Mouse (Mus musculus) small intestine, adult 2 months (tissue): ENCODE measurements around the gene Rdh14. TPM values are rescaled to one million over a fixed set of nuclear protein-coding genes. Genes with fewer than 3 reads are reported as not detected.

ENCODE experiments used
- H3K27ac ChIP-seq: fragments of 200-500 bp; 2 replicates; pipeline ENCODE4 v1.5.1; 2012; ENCODE audit warnings: low read depth, low read length, control low read depth, inconsistent platforms; ENCODE audit not compliant: insufficient read depth
- H3K27me3 ChIP-seq: fragments of 200-500 bp; 2 replicates; pipeline ENCODE4 v1.6.1; 2012; ENCODE audit warnings: mild to moderate bottlenecking, moderate library complexity, low read length, inconsistent platforms; ENCODE audit not compliant: control insufficient read depth, insufficient read depth
- H3K36me3 ChIP-seq: fragments of 200-500 bp; 2 replicates; pipeline ENCODE4 v1.6.1; 2012; ENCODE audit warnings: mild to moderate bottlenecking, low read length, control low read depth, inconsistent platforms; ENCODE audit not compliant: control insufficient read depth, insufficient read depth
- H3K4me1 ChIP-seq: fragments of 200-500 bp; 2 replicates; pipeline ENCODE4 v1.6.1; 2012; ENCODE audit warnings: low read length, inconsistent platforms, mixed read lengths; ENCODE audit not compliant: control insufficient read depth, insufficient read depth, insufficient read length
- H3K4me3 ChIP-seq: fragments of 200-500 bp; 2 replicates; pipeline ENCODE4 v1.5.1; 2012; ENCODE audit warnings: low read depth, mild to moderate bottlenecking, control low read depth, inconsistent platforms, low read length, moderate library complexity
- CTCF ChIP-seq: fragments of 200-500 bp; IDR thresholded peaks from 2 replicates; pipeline ENCODE4 v1.5.1; 2012; ENCODE audit warnings: low read depth, mild to moderate bottlenecking, control low read depth, inconsistent platforms, low read length, moderate library complexity, mixed read lengths; ENCODE audit not compliant: insufficient replicate concordance, insufficient read length; ENCODE audit errors: extremely low read depth
- POLR2A ChIP-seq: fragments of 200-500 bp; IDR thresholded peaks from 2 replicates; pipeline ENCODE4 v1.6.1; 2012; ENCODE audit warnings: low read depth, mild to moderate bottlenecking, control low read depth, inconsistent platforms, low read length, moderate library complexity
- WGBS: fragments of 180-500 bp; shearing (Covaris S2); methylation state at CpG from one replicate; pipeline ENCODE4 v1.1.7; 2018; 5-methylcytosine and 5-hydroxymethylcytosine counted together
- polyA plus RNA-seq: library from polyadenylated mRNA; depleted of rRNA; stranded (reverse); fragments of >200 nt; gene quantifications from 2 replicates; pipeline ENCODE4 v1.2.3, GENCODE M21; 2012; rRNA removed

Gene Rdh14
- polyA plus RNA-seq, 1 experiment: 24.2 TPM

DNA sequence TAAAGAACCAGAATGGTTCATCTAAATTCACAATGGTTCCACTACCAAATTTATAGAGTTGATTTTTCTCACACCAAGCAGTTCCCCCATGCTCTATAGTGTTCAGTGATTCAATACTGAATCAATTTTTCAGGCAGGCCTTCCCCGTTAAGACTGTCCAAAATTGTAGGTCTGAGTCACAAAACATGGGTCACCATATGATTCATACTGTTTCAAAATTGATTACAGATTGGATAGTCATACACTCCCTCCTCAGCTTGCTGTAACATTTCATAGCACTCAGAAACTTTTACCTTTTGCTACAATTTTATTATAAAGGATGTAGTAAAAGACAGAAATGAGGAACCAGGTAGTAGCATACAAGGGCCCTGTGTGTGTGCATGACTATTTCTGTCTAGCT lies 20.9 kb downstream of the Rdh14 start:
- Histone ChIP-seq H3K27me3 (no peaks in the 10 kb centered on the region), H3K27ac (no peak overlapping the region), H3K4me3 (no peak overlapping the region), H3K36me3 (no peaks in the 10 kb centered on the region), H3K4me1 (no peaks in the 10 kb centered on the region)
- no peak for TF ChIP-seq POLR2A
- TF ChIP-seq CTCF: no peak
- 87% methylated on average over 1 of the region's 1 CpGs for WGBS

DNA sequence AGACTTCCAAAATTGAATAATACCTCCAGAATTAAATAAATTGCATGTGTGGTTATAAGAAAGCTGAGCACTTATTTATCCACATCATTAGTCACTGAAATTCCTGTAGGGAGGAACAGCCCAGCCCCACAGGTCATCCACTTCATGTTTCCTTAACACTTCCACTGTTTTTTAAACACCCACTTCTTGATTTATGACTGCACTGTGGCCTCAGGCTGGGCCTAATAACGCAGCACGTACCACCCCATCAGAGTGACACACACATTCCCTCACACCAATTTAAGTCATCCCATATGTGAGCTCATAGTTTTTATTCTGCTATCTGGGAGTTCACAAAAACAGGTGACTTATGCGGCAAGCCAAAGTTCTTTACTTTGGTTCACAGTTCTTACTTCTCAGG lies 31.8 kb downstream of the Rdh14 start:
- 41% methylated on average over 3 of the region's 3 CpGs for WGBS
- no peaks in the 10 kb centered on the region for H3K36me3 ChIP-seq
- no peaks in the 10 kb centered on the region for H3K27me3 ChIP-seq
- TF ChIP-seq CTCF (no peak), POLR2A (no peak)
- no peak overlapping the region for H3K27ac ChIP-seq
- no peaks in the 10 kb centered on the region for H3K4me1 ChIP-seq
- H3K4me3 ChIP-seq: no peak overlapping the region

DNA sequence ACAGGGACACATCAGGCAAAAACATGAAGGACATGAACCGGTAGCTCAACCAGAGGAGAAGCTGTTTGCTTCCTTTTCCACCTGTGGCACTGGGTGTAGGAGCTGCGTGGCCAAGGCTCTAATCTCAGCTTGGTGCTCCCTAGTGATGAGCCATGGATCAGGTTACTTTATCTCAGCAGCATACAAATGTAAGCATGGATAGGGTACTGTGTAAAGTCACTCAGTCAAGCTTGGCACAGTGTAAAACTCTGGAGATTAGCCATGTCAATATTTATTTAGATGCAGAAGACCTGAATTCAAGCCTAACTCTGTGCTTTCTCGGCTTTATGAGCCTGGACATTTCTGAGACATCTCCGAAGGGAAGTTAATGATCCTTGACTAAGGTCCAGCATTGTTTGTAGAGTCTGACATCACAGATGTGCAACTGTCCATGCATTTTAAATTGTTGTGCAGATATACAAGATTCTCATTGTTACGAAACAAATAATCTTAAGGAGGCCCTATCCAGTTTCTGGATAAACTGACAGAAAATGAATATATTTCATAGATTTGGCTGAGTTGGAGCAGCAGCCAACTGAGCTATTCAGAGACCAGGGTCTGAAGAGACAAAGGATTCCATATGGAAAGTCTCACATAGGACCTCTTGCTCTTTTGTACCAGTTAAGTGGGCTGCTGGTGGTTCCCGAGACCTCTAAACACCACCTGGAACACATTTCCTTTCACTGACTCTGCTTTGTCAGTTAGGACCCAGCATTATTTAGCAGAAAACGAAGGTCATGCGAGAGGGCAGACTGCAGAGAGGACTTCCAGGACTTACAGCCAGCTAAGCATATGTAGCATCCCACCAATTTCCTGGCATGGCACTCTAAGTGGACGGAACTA lies 35.7 kb downstream of the Rdh14 start:
- no peaks in the 10 kb centered on the region for H3K27me3 ChIP-seq
- H3K4me3 ChIP-seq: no peak overlapping the region
- 63% methylated on average over 9 of the region's 9 CpGs for WGBS
- TF ChIP-seq POLR2A: no peak
- TF ChIP-seq CTCF: no peak
- H3K36me3 ChIP-seq: no peaks in the 10 kb centered on the region
- no peaks in the 10 kb centered on the region for H3K4me1 ChIP-seq
- H3K27ac ChIP-seq: no peak overlapping the region

- WGBS: 76% methylated on average over 1 of the region's 1 CpGs
- Histone ChIP-seq H3K27me3 (no peaks in the 10 kb centered on the region), H3K36me3 (no peaks in the 10 kb centered on the region), H3K4me1 (no peaks in the 10 kb centered on the region), H3K27ac (no peak overlapping the region), H3K4me3 (no peak overlapping the region)
- no peak for TF ChIP-seq POLR2A
- no peak for TF ChIP-seq CTCF
Observed at GRCm38 (mm10) chr12:10430999-10431398, 40.4 kb downstream of the Rdh14 start.

- TF ChIP-seq POLR2A (no peak), CTCF (peak; percentile 97)
- Histone ChIP-seq H3K4me3 (no peak overlapping the region), H3K27me3 (no peaks in the 10 kb centered on the region), H3K27ac (no peak overlapping the region), H3K4me1 (no peaks in the 10 kb centered on the region), H3K36me3 (no peaks in the 10 kb centered on the region)
- 33% methylated on average over 15 of the region's 15 CpGs for WGBS
Observed at GRCm38 (mm10) chr12:10438054-10439001, 47.8 kb downstream of the Rdh14 start.

GRCm38 (mm10) chr12:10439483-10440235 lies 49.1 kb downstream of the Rdh14 start:
- Histone ChIP-seq H3K36me3 (no peaks in the 10 kb centered on the region), H3K4me3 (no peak overlapping the region), H3K27me3 (no peaks in the 10 kb centered on the region), H3K27ac (no peak overlapping the region), H3K4me1 (no peaks in the 10 kb centered on the region)
- no peak for TF ChIP-seq POLR2A
- no peak for TF ChIP-seq CTCF
- WGBS: 61% methylated on average over 14 of the region's 14 CpGs

Other genes with a start within 250 kb of the Rdh14 start
- gene Nt5c1b, start 20.8 kb upstream of the Rdh14 start, polyA plus RNA-seq: not detected in 2 replicates